Mouse (Mus musculus) midbrain, embryonic 14.5 days (tissue): ENCODE results near the gene Mfsd6. TPM values are rescaled to one million over a fixed set of nuclear protein-coding genes. Genes with fewer than 3 reads are reported as not detected.

Experiments used
- ATAC-seq: fragments of 200-750 bp; cut with Nextera tagmentation; 2 replicates; pipeline ENCODE4 v1.8.0; 2017; ENCODE audit warnings: moderate number of reproducible peaks, moderate library complexity; ENCODE audit not compliant: low FRiP score, low TSS enrichment
- DNase-seq: peaks from one replicate; pipeline ENCODE4 v3.0.0-alpha.2; 2015
- H3K27ac ChIP-seq: fragments of 300-500 bp; sonication (generic); replicated peaks from 2 replicates; pipeline ENCODE4 v1.5.1; 2014; ENCODE audit warnings: mild to moderate bottlenecking, low read depth, low read length, moderate library complexity
- H3K27me3 ChIP-seq: fragments of 300-500 bp; sonication (generic); 2 replicates; pipeline ENCODE4 v1.6.1; 2014; ENCODE audit warnings: low read length, control low read depth, mixed read lengths; ENCODE audit not compliant: control insufficient read depth, insufficient read depth
- H3K36me3 ChIP-seq: fragments of 300-500 bp; sonication (generic); 2 replicates; pipeline ENCODE4 v1.6.1; 2014; ENCODE audit warnings: low read length, control low read depth; ENCODE audit not compliant: control insufficient read depth, insufficient read depth
- H3K4me1 ChIP-seq: fragments of 300-500 bp; sonication (generic); 2 replicates; pipeline ENCODE4 v1.6.1; 2014; ENCODE audit warnings: mild to moderate bottlenecking, antibody characterized with exemption, low read length, control low read depth; ENCODE audit not compliant: control insufficient read depth, insufficient read depth
- H3K4me2 ChIP-seq: fragments of 300-500 bp; sonication (generic); 2 replicates; pipeline ENCODE4 v1.6.1; 2014; ENCODE audit warnings: mild to moderate bottlenecking, low read length, moderate library complexity
- H3K4me3 ChIP-seq: fragments of 300-500 bp; sonication (generic); replicated peaks from 2 replicates; pipeline ENCODE4 v1.5.1; 2014; ENCODE audit warnings: low read depth, low read length
- H3K9ac ChIP-seq: fragments of 300-500 bp; sonication (generic); replicated peaks from 2 replicates; pipeline ENCODE4 v1.6.1; 2014; ENCODE audit warnings: mild to moderate bottlenecking, low read length, moderate library complexity
- H3K9me3 ChIP-seq: fragments of 300-500 bp; sonication (generic); 2 replicates; pipeline ENCODE4 v1.6.1; 2016; ENCODE audit warnings: low read length, control low read depth, mixed read lengths; ENCODE audit not compliant: control insufficient read depth
- WGBS: fragments of 180-500 bp; shearing (Covaris S2); extraction: QIAGEN DNeasy Blood & Tissue Kit; methylation state at CpG from one replicate; pipeline ENCODE4 v1.1.7; 2014; 5-methylcytosine and 5-hydroxymethylcytosine counted together
- polyA plus RNA-seq: library from polyadenylated mRNA; unstranded; fragments of >200 nt; fragmentation: Nextera tagmentation; extraction: Ambion mirVana; gene quantifications from 2 replicates; pipeline ENCODE4 v1.2.1, GENCODE M21; 2014

Mfsd6 gene
- polyA plus RNA-seq, 1 experiment from 2014 or later = 12.0 TPM

GRCm38 (mm10) chr1:52639090-52639489 lies 88.2 kb downstream of the Mfsd6 start:
- DNase-seq (no peak), ATAC-seq (no peak)
- 96% methylated on average over 7 of the region's 7 CpGs for WGBS
- H3K4me2 ChIP-seq = no peak overlapping the region
- H3K9ac ChIP-seq = no peak overlapping the region
- H3K36me3 ChIP-seq = peaks cover 26% of the 10 kb centered on the region
- no peaks in the 10 kb centered on the region for H3K4me1 ChIP-seq
- H3K27me3 ChIP-seq = no peaks in the 10 kb centered on the region
- H3K9me3 ChIP-seq = no peaks in the 10 kb centered on the region
- no peak overlapping the region for H3K27ac ChIP-seq
- no peak overlapping the region for H3K4me3 ChIP-seq

- WGBS = 100% methylated on average over 2 of the region's 2 CpGs
- Histone ChIP-seq H3K9ac (no peak overlapping the region), H3K4me3 (no peak overlapping the region), H3K27me3 (no peaks in the 10 kb centered on the region), H3K36me3 (peaks cover 26% of the 10 kb centered on the region), H3K9me3 (no peaks in the 10 kb centered on the region), H3K4me2 (no peak overlapping the region), H3K4me1 (no peaks in the 10 kb centered on the region), H3K27ac (no peak overlapping the region)
- no peak for ATAC-seq
- no peak for DNase-seq
These were observed 89.2 kb downstream of the Mfsd6 start for GRCm38 (mm10) chr1:52638101-52638500.

- ATAC-seq (no peak), DNase-seq (no peak)
- Histone ChIP-seq H3K36me3 (peaks cover 25% of the 10 kb centered on the region), H3K27ac (no peak overlapping the region), H3K27me3 (no peaks in the 10 kb centered on the region), H3K9ac (no peak overlapping the region), H3K4me1 (no peaks in the 10 kb centered on the region; the same call in 1 of the 2 replicates), H3K4me2 (no peak overlapping the region), H3K4me3 (no peak overlapping the region), H3K9me3 (no peaks in the 10 kb centered on the region)
- WGBS = 96% methylated on average over 3 of the region's 3 CpGs
These were observed 91.3 kb downstream of the Mfsd6 start for GRCm38 (mm10) chr1:52635932-52636331.

- DNase-seq = no peak
- WGBS = 88% methylated on average over 6 of the region's 6 CpGs
These were observed 93.0 kb downstream of the Mfsd6 start for GRCm38 (mm10) chr1:52634251-52634650.

GRCm38 (mm10) chr1:52631570-52631969 lies 95.7 kb downstream of the Mfsd6 start:
- Histone ChIP-seq H3K27ac (no peak overlapping the region), H3K4me1 (no peaks in the 10 kb centered on the region; the same call in 1 of the 2 replicates), H3K9ac (no peak overlapping the region), H3K4me3 (peak overlapping the region; percentile 87), H3K4me2 (peak overlapping the region; percentile 64), H3K27me3 (no peaks in the 10 kb centered on the region), H3K9me3 (no peaks in the 10 kb centered on the region), H3K36me3 (no peaks in the 10 kb centered on the region)
- ATAC-seq (no peak), DNase-seq (peak; percentile 28)
- 78% methylated on average over 2 of the region's 2 CpGs for WGBS

More at GRCm38 (mm10) chr1:52634251-52634650, 93.0 kb downstream of the Mfsd6 start:
- H3K27ac ChIP-seq = no peak overlapping the region
- H3K9me3 ChIP-seq = no peaks in the 10 kb centered on the region
- H3K4me2 ChIP-seq = no peak overlapping the region
- H3K27me3 ChIP-seq = no peaks in the 10 kb centered on the region
- ATAC-seq = no peak
- no peaks in the 10 kb centered on the region; the same call in 1 of the 2 replicates for H3K4me1 ChIP-seq
- peaks cover 12% of the 10 kb centered on the region; the same call in 1 of the 2 replicates for H3K36me3 ChIP-seq
- no peak overlapping the region for H3K9ac ChIP-seq
- H3K4me3 ChIP-seq = no peak overlapping the region

GRCm38 (mm10) chr1:52630937-52631299 lies 96.3 kb downstream of the Mfsd6 start:
- no peaks in the 10 kb centered on the region for H3K36me3 ChIP-seq
- peak overlapping the region; percentile 86 for H3K9ac ChIP-seq
- DNase-seq = peak; percentile 74
- ATAC-seq = peak; percentile 84
- no peaks in the 10 kb centered on the region; the same call in 1 of the 2 replicates for H3K4me1 ChIP-seq
- no peaks in the 10 kb centered on the region for H3K27me3 ChIP-seq
- peak overlapping the region; percentile 87 for H3K4me3 ChIP-seq
- no peaks in the 10 kb centered on the region for H3K9me3 ChIP-seq
- 3% methylated on average over 6 of the region's 6 CpGs for WGBS
- peak overlapping the region; percentile 88 for H3K27ac ChIP-seq
- H3K4me2 ChIP-seq = peak overlapping the region; percentile 64

GRCm38 (mm10) chr1:52630248-52630936 lies 96.9 kb downstream of the Mfsd6 start, which contains the start of gene Nemp2:
TSS of gene Nemp2 (plus strand) at chr1:52630703.
- Histone ChIP-seq H3K27ac (peak within 1 kb of the TSS; percentile 88), H3K9ac (peak within 1 kb of the TSS; percentile 86), H3K36me3 (no peaks in the 10 kb centered on the region), H3K27me3 (no peaks in the 10 kb centered on the region), H3K9me3 (no peaks in the 10 kb centered on the region), H3K4me3 (peak within 1 kb of the TSS; percentile 87), H3K4me1 (no peaks in the 10 kb centered on the region; the same call in 1 of the 2 replicates), H3K4me2 (peak within 1 kb of the TSS; percentile 64)
- ATAC-seq = peak; percentile 96
- peak; percentile 94 for DNase-seq
- whole genome bisulfite sequencing = under 1% methylated on average over 44 of the region's 44 CpGs

- Histone ChIP-seq H3K27ac (no peak overlapping the region), H3K27me3 (no peaks in the 10 kb centered on the region), H3K36me3 (no peaks in the 10 kb centered on the region), H3K4me1 (no peaks in the 10 kb centered on the region), H3K4me3 (no peak overlapping the region), H3K9me3 (no peaks in the 10 kb centered on the region), H3K9ac (no peak overlapping the region), H3K4me2 (no peak overlapping the region)
- ATAC-seq = no peak
- no peak for DNase-seq
These were observed 106.8 kb downstream of the Mfsd6 start for GRCm38 (mm10) chr1:52620442-52620841.

- Histone ChIP-seq H3K27me3 (no peaks in the 10 kb centered on the region), H3K9me3 (no peaks in the 10 kb centered on the region), H3K4me1 (no peaks in the 10 kb centered on the region), H3K36me3 (no peaks in the 10 kb centered on the region), H3K9ac (no peak overlapping the region), H3K4me2 (no peak overlapping the region), H3K4me3 (no peak overlapping the region), H3K27ac (no peak overlapping the region)
- DNase-seq = no peak
- 85% methylated on average over 1 of the region's 1 CpGs for WGBS
- ATAC-seq = no peak
These were observed 109.0 kb downstream of the Mfsd6 start for GRCm38 (mm10) chr1:52618217-52618616.
